ENCODE assay signal across 12 mouse cellular contexts in genomic region chr16:91470470-91470869, GRCm38 (mm10).
"Had no signal": no experiment of that assay in that cellular context is flagged by ENCODE, and none has a peak within 500 bp of the region (broad histone marks: within the 10 kb centered on the region; RNA-seq: fewer than 3 reads in every experiment).

No protein-coding gene starts in this region.

- H3K27ac ChIP-seq: kidney, postnatal 0 days; limb, embryonic 12.5 days; liver, embryonic 14.5 days; midbrain, embryonic 13.5 days; neural tube, embryonic 12.5 days; stomach, postnatal 0 days had no signal

- DNase-seq: kidney, adult 9 months; kidney, postnatal 36 days; liver; lung, adult 18-20 months had no signal

- ATAC-seq: intestine, postnatal 0 days; midbrain, embryonic 13.5 days had no signal

- H3K4me3 ChIP-seq: limb, embryonic 12.5 days; midbrain, embryonic 13.5 days; myocyte; neural tube, embryonic 12.5 days had no signal

- H3K36me3 ChIP-seq: limb, embryonic 12.5 days; neural tube, embryonic 12.5 days had no signal

- H3K27me3 ChIP-seq: limb, embryonic 12.5 days; midbrain, embryonic 13.5 days; neural tube, embryonic 12.5 days had no signal
